Mouse (Mus musculus) hindbrain, embryonic 13.5 days (tissue): ENCODE measurements at regions not wholly inside any gene's neighbourhood (a gene's known extent, or its start where the extent isn't known, plus 50 kb on each side); places are given as distances from the start of the nearest gene placed in this dataset.
A peak's percentile ranks its signal among the peaks of the same experiment; 100 is the strongest.

ENCODE experiments used
- ATAC-seq: fragments of 200-750 bp; cut with Nextera tagmentation; 2 replicates; pipeline ENCODE4 v1.8.0; 2017; ENCODE audit warnings: moderate TSS enrichment; ENCODE audit not compliant: low FRiP score
- H3K27ac ChIP-seq: fragments of 300-500 bp; sonication (generic); 2 replicates; pipeline ENCODE4 v1.5.1; 2015; ENCODE audit warnings: inconsistent platforms, mild to moderate bottlenecking, moderate library complexity
- H3K27me3 ChIP-seq: fragments of 300-500 bp; sonication (generic); 2 replicates; pipeline ENCODE4 v1.6.1; 2015; ENCODE audit warnings: mild to moderate bottlenecking, inconsistent platforms
- H3K36me3 ChIP-seq: fragments of 300-500 bp; sonication (generic); 2 replicates; pipeline ENCODE4 v1.6.1; 2015; ENCODE audit warnings: mild to moderate bottlenecking, inconsistent platforms
- H3K4me1 ChIP-seq: fragments of 300-500 bp; sonication (generic); replicated peaks from 2 replicates; pipeline ENCODE4 v1.6.1; 2015; ENCODE audit warnings: inconsistent platforms
- H3K4me2 ChIP-seq: fragments of 300-500 bp; sonication (generic); 2 replicates; pipeline ENCODE4 v1.6.1; 2015; ENCODE audit warnings: inconsistent platforms, mild to moderate bottlenecking, moderate library complexity
- H3K4me3 ChIP-seq: fragments of 300-500 bp; sonication (generic); 2 replicates; pipeline ENCODE4 v1.5.1; 2015; ENCODE audit warnings: mild to moderate bottlenecking, inconsistent platforms
- H3K9ac ChIP-seq: fragments of 300-500 bp; sonication (generic); 2 replicates; pipeline ENCODE4 v1.6.1; 2015; ENCODE audit warnings: mild to moderate bottlenecking, inconsistent platforms
- H3K9me3 ChIP-seq: fragments of 300-500 bp; sonication (generic); 2 replicates; pipeline ENCODE4 v1.6.1; 2016; ENCODE audit warnings: inconsistent platforms
- WGBS: fragments of 180-500 bp; shearing (Covaris S2); methylation state at CpG from one replicate; pipeline ENCODE4 v1.1.7; 2015; 5-methylcytosine and 5-hydroxymethylcytosine counted together

GRCm38 (mm10) chr7:136182101-136182500, 465.9 kb upstream of the Mki67 start:
- H3K4me1 ChIP-seq: peaks cover 16% of the 10 kb centered on the region
- ATAC-seq: no peak
- no peaks in the 10 kb centered on the region for H3K27me3 ChIP-seq
- 71% methylated on average over 5 of the region's 5 CpGs for WGBS
- no peaks in the 10 kb centered on the region for H3K36me3 ChIP-seq
- no peak overlapping the region for H3K27ac ChIP-seq
- H3K4me2 ChIP-seq: no peak overlapping the region
- H3K9me3 ChIP-seq: no peaks in the 10 kb centered on the region; the same call in 1 of the 2 replicates
- H3K4me3 ChIP-seq: no peak overlapping the region
- H3K9ac ChIP-seq: no peak overlapping the region

DNA sequence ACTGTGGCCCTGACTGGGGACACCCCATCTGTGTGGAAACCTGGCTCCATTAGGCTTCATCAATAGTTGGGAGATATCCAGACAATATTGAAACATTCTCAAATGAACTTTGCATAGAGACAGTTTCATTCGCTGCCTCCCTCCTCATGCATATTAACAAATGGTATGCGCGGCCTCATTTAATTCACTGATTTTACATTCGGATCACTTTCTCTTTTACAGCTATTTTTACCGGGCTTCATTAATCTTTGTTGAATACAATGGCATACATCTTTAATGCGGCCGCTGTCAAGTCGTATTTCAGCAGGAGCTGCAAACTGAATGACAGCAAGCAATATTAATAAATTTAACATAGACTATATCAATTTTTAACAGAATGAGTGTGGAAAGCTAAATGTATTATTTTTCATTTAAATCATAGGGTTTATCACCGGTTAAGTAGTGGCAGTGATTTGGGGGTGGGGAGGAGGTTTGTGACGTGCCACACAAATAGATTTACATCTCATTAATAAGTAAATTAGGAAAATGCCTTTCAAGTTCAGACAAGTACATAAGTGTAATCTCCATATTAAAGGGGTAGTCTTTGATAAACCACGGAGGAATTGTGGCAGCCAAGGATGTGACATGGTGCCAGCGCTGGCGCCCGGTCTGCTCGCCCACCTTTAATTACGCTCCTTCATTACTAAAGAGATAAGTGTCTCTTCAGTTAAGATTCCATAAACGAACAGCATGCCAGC, 480.4 kb upstream of the Mki67 start:
- no peak for ATAC-seq
- 27% methylated on average over 17 of the region's 17 CpGs for WGBS
- Histone ChIP-seq H3K4me1 (peaks cover 25% of the 10 kb centered on the region), H3K36me3 (no peaks in the 10 kb centered on the region), H3K4me2 (peak overlapping the region; percentile 18), H3K9me3 (no peaks in the 10 kb centered on the region), H3K27ac (peak overlapping the region; percentile 45; the same call in 1 of the 2 replicates), H3K4me3 (no peak overlapping the region), H3K27me3 (no peaks in the 10 kb centered on the region), H3K9ac (no peak overlapping the region)

- 0 out of 2 replicates have a peak, but pooled peaks cover 8% of the 10 kb centered on the region for H3K27me3 ChIP-seq
- H3K27ac ChIP-seq: peak overlapping the region; percentile 89
- H3K36me3 ChIP-seq: no peaks in the 10 kb centered on the region
- ATAC-seq: 0 out of 2 replicates have a peak, but pooled peaks have one; percentile 10
- 31% methylated on average over 12 of the region's 12 CpGs for WGBS
- no peak overlapping the region for H3K4me2 ChIP-seq
- H3K9me3 ChIP-seq: no peaks in the 10 kb centered on the region
- no peak overlapping the region for H3K4me3 ChIP-seq
- no peak overlapping the region for H3K9ac ChIP-seq
- H3K4me1 ChIP-seq: peaks cover 30% of the 10 kb centered on the region
Measured at GRCm38 (mm10) chr7:136208879-136209278, 492.7 kb upstream of the Mki67 start.

DNA sequence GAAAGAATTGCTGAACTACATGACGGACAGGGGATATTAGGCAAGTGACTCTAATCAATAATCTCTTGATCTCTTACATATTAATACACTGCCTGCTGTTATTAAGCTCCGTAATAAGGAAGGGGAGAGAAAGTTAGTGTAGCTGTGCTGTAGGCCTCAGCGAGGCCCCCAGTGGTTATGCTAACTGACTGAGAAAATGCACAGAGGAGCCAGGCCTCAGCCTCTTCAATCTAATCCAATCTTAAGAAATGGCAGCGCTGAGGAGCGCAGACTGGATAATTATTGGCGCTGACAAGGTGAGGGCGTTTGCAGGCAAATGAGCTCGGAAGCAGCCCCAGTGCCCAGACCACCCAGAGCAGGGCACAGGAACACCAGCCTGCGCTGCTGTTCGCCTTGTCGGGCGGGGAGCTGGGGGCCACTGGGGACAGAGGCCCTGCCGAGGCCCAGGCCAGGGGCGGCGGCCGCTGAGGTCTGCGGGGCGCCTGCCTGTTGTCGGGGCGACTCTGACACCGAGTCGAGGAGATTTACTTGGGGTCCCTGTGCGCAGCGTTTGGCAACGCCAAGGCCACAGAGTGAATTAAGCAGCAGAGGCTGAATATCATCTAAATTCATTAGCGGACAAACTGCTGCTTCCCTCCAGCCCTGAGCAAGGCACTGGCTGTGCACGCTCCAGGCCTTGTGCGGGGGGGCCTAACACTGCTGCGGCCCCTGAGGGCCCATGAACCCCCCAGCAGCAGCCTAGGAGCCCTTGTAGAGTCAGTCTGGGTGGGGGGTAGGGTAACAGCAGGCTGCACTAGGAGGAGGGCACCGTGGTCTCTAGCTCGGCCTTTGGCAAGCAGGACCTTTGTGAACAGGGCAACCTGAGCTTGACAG, 493.4 kb upstream of the Mki67 start:
- H3K4me1 ChIP-seq: peaks cover 36% of the 10 kb centered on the region
- 0 out of 2 replicates have a peak, but pooled peaks cover 8% of the 10 kb centered on the region for H3K27me3 ChIP-seq
- peak overlapping the region; percentile 46 for H3K4me2 ChIP-seq
- WGBS: 8% methylated on average over 31 of the region's 31 CpGs
- peak overlapping the region; percentile 18 for H3K4me3 ChIP-seq
- H3K9me3 ChIP-seq: no peaks in the 10 kb centered on the region
- peak overlapping the region; percentile 89 for H3K27ac ChIP-seq
- no peaks in the 10 kb centered on the region for H3K36me3 ChIP-seq
- ATAC-seq: peak; percentile 74
- H3K9ac ChIP-seq: peak overlapping the region; percentile 67

- no peak overlapping the region for H3K9ac ChIP-seq
- peak overlapping the region; percentile 44; the same call in 1 of the 2 replicates for H3K27ac ChIP-seq
- H3K4me1 ChIP-seq: peaks cover 39% of the 10 kb centered on the region
- no peak for ATAC-seq
- WGBS: 66% methylated on average over 8 of the region's 8 CpGs
- no peaks in the 10 kb centered on the region for H3K36me3 ChIP-seq
- H3K4me3 ChIP-seq: no peak overlapping the region
- H3K9me3 ChIP-seq: no peaks in the 10 kb centered on the region
- no peak overlapping the region for H3K4me2 ChIP-seq
- 0 out of 2 replicates have a peak, but pooled peaks cover 8% of the 10 kb centered on the region for H3K27me3 ChIP-seq
Measured at GRCm38 (mm10) chr7:136212492-136212891, 496.3 kb upstream of the Mki67 start.

DNA sequence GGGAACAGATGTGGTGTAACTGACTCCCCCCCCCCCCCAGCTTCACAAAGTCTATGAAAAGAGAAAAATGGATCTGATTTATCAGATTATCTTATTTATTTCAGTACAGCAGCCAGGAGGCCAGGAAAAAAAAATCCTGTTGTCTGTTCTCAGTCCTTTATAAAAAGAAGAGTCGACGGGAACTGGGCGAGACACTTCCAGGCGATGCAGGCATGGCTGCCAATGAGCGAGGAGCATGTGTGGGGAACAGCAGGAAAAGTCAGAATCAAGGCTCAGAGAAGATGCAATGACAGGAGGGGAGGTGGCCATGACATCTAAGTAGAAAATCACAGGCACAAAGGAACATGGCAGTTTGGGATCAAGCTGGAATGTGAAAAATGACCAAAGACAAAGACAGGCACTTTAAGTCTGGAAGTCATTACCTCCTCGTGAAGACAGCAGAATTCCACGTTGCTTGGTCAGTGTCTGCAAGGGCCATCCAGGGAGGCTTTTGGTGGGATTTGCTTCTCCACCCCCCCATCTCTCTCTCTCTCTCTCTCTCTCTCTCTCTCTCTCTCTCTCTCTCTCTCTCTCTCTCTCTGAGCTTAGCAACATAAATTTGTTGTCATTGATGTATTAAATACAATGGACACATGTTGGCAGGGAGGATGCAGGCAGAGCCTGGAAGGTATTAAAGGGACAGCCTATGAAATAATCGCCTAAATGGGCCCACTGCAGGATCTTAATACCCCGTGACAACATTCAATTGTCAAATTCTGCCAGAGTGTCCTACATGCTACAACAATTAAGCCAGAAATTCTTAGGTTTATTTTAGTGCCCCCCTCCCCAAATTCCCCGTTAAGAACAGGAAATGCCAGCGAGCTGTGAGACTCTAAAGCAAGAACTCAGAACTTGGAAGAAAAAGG, 497.1 kb upstream of the Mki67 start:
- Histone ChIP-seq H3K27ac (no peak overlapping the region), H3K4me2 (no peak overlapping the region), H3K4me3 (no peak overlapping the region), H3K9me3 (no peaks in the 10 kb centered on the region), H3K36me3 (no peaks in the 10 kb centered on the region), H3K27me3 (0 out of 2 replicates have a peak, but pooled peaks cover 8% of the 10 kb centered on the region), H3K9ac (no peak overlapping the region), H3K4me1 (peaks cover 44% of the 10 kb centered on the region)
- ATAC-seq: no peak
- WGBS: 39% methylated on average over 11 of the region's 11 CpGs

GRCm38 (mm10) chr7:136213962-136214308, 497.8 kb upstream of the Mki67 start:
- H3K27me3 ChIP-seq: 0 out of 2 replicates have a peak, but pooled peaks cover 8% of the 10 kb centered on the region
- H3K4me2 ChIP-seq: no peak overlapping the region
- no peak overlapping the region for H3K4me3 ChIP-seq
- H3K27ac ChIP-seq: no peak overlapping the region
- no peaks in the 10 kb centered on the region for H3K9me3 ChIP-seq
- no peak overlapping the region for H3K9ac ChIP-seq
- H3K36me3 ChIP-seq: no peaks in the 10 kb centered on the region
- WGBS: 76% methylated on average over 3 of the region's 3 CpGs
- peaks cover 49% of the 10 kb centered on the region for H3K4me1 ChIP-seq
- ATAC-seq: no peak

DNA sequence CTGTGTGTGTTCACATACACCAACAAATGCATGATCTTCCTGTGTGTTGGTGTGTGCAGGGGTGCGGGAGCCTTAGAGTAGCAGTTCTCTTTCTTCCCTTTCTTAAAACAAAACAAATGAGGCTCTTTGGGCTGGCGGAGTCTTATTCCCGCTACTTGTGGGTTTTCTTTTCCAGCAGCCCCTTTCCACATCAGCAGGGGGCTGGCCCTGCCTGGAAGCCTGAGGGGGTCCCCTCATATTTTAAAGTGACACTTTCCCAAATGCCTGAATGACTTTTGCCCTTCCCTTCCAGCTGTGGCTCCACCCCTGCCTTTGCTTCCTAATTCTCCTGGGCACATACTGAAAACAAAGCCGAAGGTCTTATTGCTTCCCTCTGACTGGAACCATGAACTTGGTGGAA, 498.3 kb upstream of the Mki67 start:
- H3K4me3 ChIP-seq: no peak overlapping the region
- no peak for ATAC-seq
- peaks cover 49% of the 10 kb centered on the region for H3K4me1 ChIP-seq
- WGBS: 35% methylated on average over 4 of the region's 4 CpGs
- H3K27me3 ChIP-seq: 0 out of 2 replicates have a peak, but pooled peaks cover 8% of the 10 kb centered on the region
- no peak overlapping the region for H3K4me2 ChIP-seq
- no peak overlapping the region for H3K9ac ChIP-seq
- no peaks in the 10 kb centered on the region for H3K36me3 ChIP-seq
- no peaks in the 10 kb centered on the region for H3K9me3 ChIP-seq
- H3K27ac ChIP-seq: no peak overlapping the region

- Histone ChIP-seq H3K9ac (no peak overlapping the region), H3K9me3 (no peaks in the 10 kb centered on the region), H3K4me2 (no peak overlapping the region), H3K27me3 (0 out of 2 replicates have a peak, but pooled peaks cover 2% of the 10 kb centered on the region), H3K27ac (no peak overlapping the region), H3K36me3 (no peaks in the 10 kb centered on the region), H3K4me3 (no peak overlapping the region), H3K4me1 (peaks cover 59% of the 10 kb centered on the region)
- no peak for ATAC-seq
Measured at GRCm38 (mm10) chr7:136216734-136217133, 500.6 kb upstream of the Mki67 start.

DNA sequence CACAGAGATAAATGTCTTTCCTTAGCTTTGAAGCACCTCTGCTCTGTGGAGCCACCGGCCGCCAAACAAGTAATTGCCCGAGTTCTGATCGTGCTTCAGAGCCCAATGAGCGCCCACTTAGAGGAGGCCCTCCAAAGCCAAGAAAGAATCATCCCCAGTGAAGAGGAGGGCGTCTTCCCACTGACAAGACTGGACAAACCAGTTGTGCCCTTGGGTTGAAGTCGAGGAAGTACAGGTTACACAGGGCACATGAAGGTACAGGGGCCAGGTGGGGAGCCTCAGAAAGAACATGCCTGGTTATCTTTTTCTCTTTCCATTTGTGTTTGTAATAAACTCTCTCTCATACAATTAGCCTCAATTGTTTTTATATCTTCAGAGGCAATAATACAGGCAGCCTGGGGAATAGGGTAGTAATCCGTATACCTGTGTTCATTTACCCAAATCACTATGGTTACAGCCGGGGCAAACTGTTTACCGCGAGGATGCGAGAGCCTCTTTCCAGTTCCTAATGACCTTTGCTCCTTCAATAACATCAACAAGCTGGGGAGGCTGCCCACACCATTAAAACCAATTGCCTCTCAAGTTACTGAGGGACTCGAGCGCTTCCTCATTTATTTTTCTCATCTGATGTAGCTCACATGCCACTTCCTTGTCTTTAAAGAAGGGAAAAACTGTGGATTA, 503.5 kb upstream of the Mki67 start:
- 0 out of 2 replicates have a peak, but pooled peaks have one; percentile 27 for ATAC-seq
- 35% methylated on average over 14 of the region's 14 CpGs for WGBS
- no peaks in the 10 kb centered on the region for H3K9me3 ChIP-seq
- H3K9ac ChIP-seq: no peak overlapping the region
- H3K27me3 ChIP-seq: no peaks in the 10 kb centered on the region
- H3K27ac ChIP-seq: peak overlapping the region; percentile 84
- H3K36me3 ChIP-seq: no peaks in the 10 kb centered on the region
- peaks cover 44% of the 10 kb centered on the region for H3K4me1 ChIP-seq
- no peak overlapping the region for H3K4me2 ChIP-seq
- no peak overlapping the region for H3K4me3 ChIP-seq
